Mouse (Mus musculus): ENCODE results near the gene Krt78. TPM values are rescaled to one million over a fixed set of nuclear protein-coding genes. Genes with fewer than 3 reads are reported as not detected.
A peak's percentile ranks its signal among the peaks of the same experiment; 100 is the strongest.
"Not testable (repeated sequence)": the region's sequence is repeated elsewhere in the genome, so short reads cannot be mapped to it uniquely, and the experiment has no call there.

Gene Krt78
- polyA plus RNA-seq (2016; fragmentation: Nextera tagmentation; extraction: Ambion mirVana): not detected in 2 replicates

DNA sequence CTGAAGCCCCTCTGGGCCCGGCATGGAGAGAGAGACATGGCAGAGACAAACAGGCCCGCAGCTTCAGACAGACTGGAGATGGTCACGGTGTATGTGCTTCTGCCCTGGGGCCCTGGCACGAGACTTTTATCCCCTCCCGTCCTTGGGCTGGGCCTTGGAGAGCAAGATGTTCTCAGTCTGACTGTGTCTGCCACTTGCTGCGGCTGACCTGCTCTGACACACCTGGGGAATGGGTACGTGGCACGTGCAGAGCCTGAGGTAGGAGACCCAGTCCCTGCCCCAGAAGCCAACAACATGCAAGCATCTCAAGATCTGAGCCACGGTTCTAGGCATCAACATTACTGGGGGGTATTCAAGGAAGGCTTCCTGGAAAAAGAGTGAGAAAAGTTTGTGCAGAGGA is at the start of gene Krt78:
Gene Krt78 (minus strand): TSS at position 101 of the 400 bp plus-strand sequence.
- no peak for ATAC-seq (ENCODE audit: insufficient number of reproducible peaks, low FRiP score)
- Histone ChIP-seq H3K4me3 (no peak within 1 kb of the TSS), H3K9me3 (replicated peaks) (no peaks in the 10 kb centered on the region), H3K27me3 (replicated peaks) (peaks cover 37% of the 10 kb centered on the region), H3K36me3 (no peaks in the 10 kb centered on the region), H3K4me1 (replicated peaks) (no peaks in the 10 kb centered on the region), H3K4me2 (no peak within 1 kb of the TSS), H3K9ac (no peak within 1 kb of the TSS), H3K27ac (ENCODE audit: poor library complexity, severe bottlenecking) (no peak within 1 kb of the TSS)
- 78% methylated on average over 9 of the region's 9 CpGs for WGBS

DNA sequence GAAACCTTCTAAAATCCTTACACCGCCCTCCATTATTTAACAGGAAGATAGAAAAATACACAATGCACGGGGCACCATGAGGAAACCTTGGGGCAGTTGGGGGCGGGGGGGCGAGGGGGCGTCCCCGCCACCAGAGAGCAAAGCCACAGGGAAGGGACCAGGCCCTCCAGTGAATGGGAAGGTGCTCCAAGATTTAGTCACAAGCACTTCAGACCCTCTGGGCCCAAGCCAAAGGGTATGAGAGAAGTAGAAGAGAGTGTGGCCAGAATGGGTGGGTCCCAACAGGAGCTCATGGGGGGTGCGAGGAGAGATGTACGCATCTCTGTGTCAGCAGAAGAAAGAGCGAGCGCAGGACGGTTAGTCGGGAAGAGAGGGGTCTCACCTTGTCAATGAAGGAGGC is 49.4 kb upstream of the Krt78 start:
- peak overlapping the region; percentile 50 for H3K4me3 ChIP-seq
- WGBS: 13% methylated on average over 12 of the region's 12 CpGs
- H3K9me3 ChIP-seq (replicated peaks): no peaks in the 10 kb centered on the region
- H3K36me3 ChIP-seq: no peaks in the 10 kb centered on the region
- no peak for ATAC-seq (ENCODE audit: insufficient number of reproducible peaks, low FRiP score)
- H3K4me2 ChIP-seq: peak overlapping the region; percentile 70
- peak overlapping the region; percentile 73 for H3K9ac ChIP-seq
- no peak overlapping the region for H3K27ac ChIP-seq (ENCODE audit: poor library complexity, severe bottlenecking)
- peaks cover 19% of the 10 kb centered on the region for H3K4me1 ChIP-seq (replicated peaks)
- H3K27me3 ChIP-seq (replicated peaks): peaks cover 44% of the 10 kb centered on the region

- peak overlapping the region; percentile 70 for H3K4me2 ChIP-seq
- peak; percentile 75 for ATAC-seq (ENCODE audit: insufficient number of reproducible peaks, low FRiP score)
- peaks cover 19% of the 10 kb centered on the region for H3K4me1 ChIP-seq (replicated peaks)
- no peak overlapping the region for H3K27ac ChIP-seq (ENCODE audit: poor library complexity, severe bottlenecking)
- H3K4me3 ChIP-seq: peak overlapping the region; percentile 50
- no peaks in the 10 kb centered on the region for H3K9me3 ChIP-seq (replicated peaks)
- no peaks in the 10 kb centered on the region for H3K36me3 ChIP-seq
- H3K27me3 ChIP-seq (replicated peaks): peaks cover 44% of the 10 kb centered on the region
- 3% methylated on average over 34 of the region's 34 CpGs for WGBS
- peak overlapping the region; percentile 73 for H3K9ac ChIP-seq
These were observed 48.8 kb upstream of the Krt78 start for GRCm38 (mm10) chr15:102002646-102003488.

- ATAC-seq (ENCODE audit: insufficient number of reproducible peaks, low FRiP score): no peak
These were observed 45.7 kb upstream of the Krt78 start for GRCm38 (mm10) chr15:101999676-102000335.

GRCm38 (mm10) chr15:101999156-101999555 is 45.1 kb upstream of the Krt78 start:
- Histone ChIP-seq H3K9me3 (replicated peaks) (peaks cover 7% of the 10 kb centered on the region), H3K9ac (no peak overlapping the region), H3K4me2 (no peak overlapping the region), H3K4me3 (no peak overlapping the region), H3K4me1 (replicated peaks) (peaks cover 15% of the 10 kb centered on the region), H3K36me3 (peaks cover 4% of the 10 kb centered on the region; the same call in 1 of the 2 replicates), H3K27ac (ENCODE audit: poor library complexity, severe bottlenecking) (no peak overlapping the region), H3K27me3 (replicated peaks) (peaks cover 16% of the 10 kb centered on the region)
- ATAC-seq (ENCODE audit: insufficient number of reproducible peaks, low FRiP score): no peak
- WGBS: 84% methylated on average over 11 of the region's 11 CpGs

More at GRCm38 (mm10) chr15:101999676-102000335, 45.7 kb upstream of the Krt78 start:
- no peak overlapping the region for H3K9ac ChIP-seq
- H3K27ac ChIP-seq (ENCODE audit: poor library complexity, severe bottlenecking): no peak overlapping the region
- H3K9me3 ChIP-seq (replicated peaks): peaks cover 7% of the 10 kb centered on the region
- no peak overlapping the region for H3K4me2 ChIP-seq
- no peak overlapping the region for H3K4me3 ChIP-seq
- WGBS: 75% methylated on average over 11 of the region's 11 CpGs
- peaks cover 19% of the 10 kb centered on the region for H3K4me1 ChIP-seq (replicated peaks)
- peaks cover 4% of the 10 kb centered on the region; the same call in 1 of the 2 replicates for H3K36me3 ChIP-seq
- H3K27me3 ChIP-seq (replicated peaks): peaks cover 23% of the 10 kb centered on the region

DNA sequence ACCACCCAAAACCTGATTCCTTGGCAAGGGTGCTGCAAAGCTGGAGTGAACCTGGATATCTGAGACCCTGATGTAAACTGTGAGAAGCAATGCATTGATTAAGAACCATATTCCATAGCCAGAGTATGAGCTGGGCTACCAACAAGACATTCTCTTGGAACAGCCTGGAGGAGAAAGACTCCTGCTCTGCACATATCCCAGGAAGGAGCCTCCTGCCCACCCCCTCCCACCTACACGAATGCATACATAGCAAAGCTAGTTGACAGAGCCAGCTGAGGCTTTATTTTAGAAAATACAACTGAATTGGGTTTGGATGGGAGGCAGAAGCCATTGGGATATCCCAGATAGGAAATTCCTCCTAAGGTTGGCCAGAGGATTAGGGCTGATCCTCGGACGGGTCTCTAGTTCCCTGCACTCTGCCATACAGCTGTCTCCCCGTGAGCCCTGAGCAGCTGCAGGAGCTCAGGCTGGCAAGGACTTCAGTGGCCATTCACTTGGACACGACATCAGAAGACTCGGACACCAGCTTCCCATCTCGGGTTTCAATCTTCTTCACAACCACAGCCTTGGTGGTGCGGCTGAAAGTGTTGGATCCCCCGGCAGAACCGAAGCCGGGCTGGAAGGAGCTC is 42.5 kb upstream of the Krt78 start:
- H3K9ac ChIP-seq; H3K9me3 ChIP-seq (replicated peaks); H3K4me1 ChIP-seq (replicated peaks); H3K27me3 ChIP-seq (replicated peaks); H3K27ac ChIP-seq (ENCODE audit: poor library complexity, severe bottlenecking); H3K36me3 ChIP-seq; H3K4me2 ChIP-seq; ATAC-seq (ENCODE audit: insufficient number of reproducible peaks, low FRiP score); H3K4me3 ChIP-seq: not testable (repeated sequence)
- whole genome bisulfite sequencing: 81% methylated on average over 11 of the region's 11 CpGs

DNA sequence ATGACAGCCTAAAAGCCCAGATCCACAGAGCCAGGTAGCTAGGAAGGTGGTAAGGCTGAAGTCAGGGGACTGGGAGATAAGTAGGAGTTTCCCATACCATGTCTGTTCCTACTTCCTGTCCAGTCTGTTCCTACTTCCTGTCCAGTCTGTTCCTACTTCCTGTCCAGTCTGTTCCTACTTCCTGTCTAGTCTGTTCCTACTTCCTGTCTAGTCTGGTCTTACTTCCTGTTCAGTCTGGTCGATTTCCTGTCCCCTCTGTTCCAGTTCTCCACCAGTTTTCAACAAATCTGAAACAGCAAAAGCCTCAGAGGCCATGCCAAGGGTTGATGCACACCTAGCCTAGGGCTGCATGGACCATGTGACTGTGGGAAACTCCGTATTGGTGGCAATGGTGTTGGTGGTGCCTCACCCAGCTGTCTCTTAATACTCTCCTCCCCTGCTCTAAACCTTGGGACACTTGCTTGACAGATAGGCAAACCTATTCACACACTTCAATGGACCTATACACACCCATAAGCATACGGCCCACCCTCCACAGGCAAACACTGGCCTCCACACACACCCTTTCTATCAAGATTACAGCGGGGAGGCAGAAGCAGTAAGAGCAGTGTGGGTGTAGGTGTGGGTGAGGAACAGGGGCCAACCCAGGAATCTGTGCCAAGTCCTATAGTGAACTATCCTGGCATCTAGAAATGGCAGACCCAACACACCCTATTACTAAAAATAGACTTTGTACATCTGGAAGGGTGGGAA is 41.6 kb upstream of the Krt78 start:
- Histone ChIP-seq H3K4me1 (replicated peaks) (no peaks in the 10 kb centered on the region), H3K36me3 (peaks cover 4% of the 10 kb centered on the region; the same call in 1 of the 2 replicates), H3K4me3 (no peak overlapping the region), H3K27me3 (replicated peaks) (no peaks in the 10 kb centered on the region; the same call in 1 of the 2 replicates), H3K27ac (ENCODE audit: poor library complexity, severe bottlenecking) (no peak overlapping the region), H3K9ac (no peak overlapping the region), H3K4me2 (no peak overlapping the region), H3K9me3 (replicated peaks) (peaks cover 7% of the 10 kb centered on the region)
- 84% methylated on average over 4 of the region's 4 CpGs for WGBS
- ATAC-seq (ENCODE audit: insufficient number of reproducible peaks, low FRiP score): no peak

DNA sequence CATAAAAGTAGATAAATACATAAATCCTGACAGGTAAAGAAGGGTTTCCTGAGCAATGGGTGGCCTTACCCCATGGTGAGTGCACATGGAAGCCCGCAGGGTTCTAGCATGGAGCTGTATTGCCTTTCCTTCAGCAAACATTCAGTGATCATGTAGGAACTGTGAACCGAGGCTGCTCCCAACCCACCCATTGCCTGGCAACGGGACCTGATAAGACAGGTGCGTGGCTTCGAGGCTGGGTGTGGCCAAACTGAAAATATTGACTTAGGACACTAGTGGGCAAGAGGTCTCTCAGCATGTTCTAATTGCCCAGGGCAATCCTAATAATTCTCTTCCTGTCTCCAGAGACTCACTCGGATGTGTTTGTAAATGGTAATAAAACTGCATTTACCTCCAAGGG is 40.3 kb upstream of the Krt78 start:
- no peaks in the 10 kb centered on the region for H3K4me1 ChIP-seq (replicated peaks)
- WGBS: 86% methylated on average over 6 of the region's 6 CpGs
- peaks cover 7% of the 10 kb centered on the region for H3K9me3 ChIP-seq (replicated peaks)
- no peak overlapping the region for H3K4me3 ChIP-seq
- no peak overlapping the region for H3K9ac ChIP-seq
- H3K36me3 ChIP-seq: peaks cover 4% of the 10 kb centered on the region; the same call in 1 of the 2 replicates
- H3K4me2 ChIP-seq: no peak overlapping the region
- H3K27ac ChIP-seq (ENCODE audit: poor library complexity, severe bottlenecking): no peak overlapping the region
- H3K27me3 ChIP-seq (replicated peaks): no peaks in the 10 kb centered on the region; the same call in 1 of the 2 replicates
- ATAC-seq (ENCODE audit: insufficient number of reproducible peaks, low FRiP score): no peak

DNA sequence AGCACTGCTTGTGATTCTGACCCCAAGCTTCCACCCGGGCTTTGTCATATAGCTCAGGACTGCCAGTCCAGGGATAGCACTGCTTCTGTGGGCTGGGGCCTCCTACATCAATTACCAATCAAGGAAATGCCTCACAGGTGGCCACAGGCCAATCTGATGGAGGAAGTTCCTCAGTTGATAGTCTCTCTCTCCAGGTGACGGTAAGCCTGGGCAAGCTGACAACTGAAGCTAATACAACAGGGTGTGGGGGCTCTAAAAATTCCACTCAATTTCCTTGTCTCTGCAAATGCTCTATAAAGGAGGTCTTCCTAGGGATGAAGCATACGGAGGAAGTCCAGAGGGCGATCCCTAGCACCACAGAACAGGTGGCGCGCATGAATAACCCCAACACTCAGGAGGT is 36.9 kb upstream of the Krt78 start:
- no peak overlapping the region for H3K4me2 ChIP-seq

GRCm38 (mm10) chr15:101988714-101989113 is 34.6 kb upstream of the Krt78 start:
- peaks cover 3% of the 10 kb centered on the region; the same call in 1 of the 2 replicates for H3K4me1 ChIP-seq (replicated peaks)
- no peak overlapping the region for H3K27ac ChIP-seq (ENCODE audit: poor library complexity, severe bottlenecking)
- H3K4me2 ChIP-seq: no peak overlapping the region
- H3K36me3 ChIP-seq: no peaks in the 10 kb centered on the region
- peak overlapping the region; percentile 5; the same call in 1 of the 2 replicates for H3K9ac ChIP-seq
- H3K4me3 ChIP-seq: no peak overlapping the region
- no peaks in the 10 kb centered on the region for H3K9me3 ChIP-seq (replicated peaks)
- no peak for ATAC-seq (ENCODE audit: insufficient number of reproducible peaks, low FRiP score)
- 62% methylated on average over 8 of the region's 8 CpGs for WGBS
- H3K27me3 ChIP-seq (replicated peaks): no peaks in the 10 kb centered on the region; the same call in 1 of the 2 replicates

More for the DNA sequence above, 36.9 kb upstream of the Krt78 start:
- peaks cover 4% of the 10 kb centered on the region; the same call in 1 of the 2 replicates for H3K36me3 ChIP-seq
- H3K9ac ChIP-seq: no peak overlapping the region
- peaks cover 7% of the 10 kb centered on the region for H3K9me3 ChIP-seq (replicated peaks)
- H3K27me3 ChIP-seq (replicated peaks): no peaks in the 10 kb centered on the region; the same call in 1 of the 2 replicates
- no peak overlapping the region for H3K4me3 ChIP-seq
- 80% methylated on average over 6 of the region's 6 CpGs for WGBS
- no peak overlapping the region for H3K27ac ChIP-seq (ENCODE audit: poor library complexity, severe bottlenecking)
- ATAC-seq (ENCODE audit: insufficient number of reproducible peaks, low FRiP score): no peak
- H3K4me1 ChIP-seq (replicated peaks): no peaks in the 10 kb centered on the region; the same call in 1 of the 2 replicates

Data from heart, embryonic 12.5 days (tissue).